Mouse (Mus musculus): Measurements from ENCODE around the gene Rassf5.
"Not testable (repeated sequence)": the region's sequence is repeated elsewhere in the genome, so short reads cannot be mapped to it uniquely, and the experiment has no call there.

The Rassf5 gene

DNA sequence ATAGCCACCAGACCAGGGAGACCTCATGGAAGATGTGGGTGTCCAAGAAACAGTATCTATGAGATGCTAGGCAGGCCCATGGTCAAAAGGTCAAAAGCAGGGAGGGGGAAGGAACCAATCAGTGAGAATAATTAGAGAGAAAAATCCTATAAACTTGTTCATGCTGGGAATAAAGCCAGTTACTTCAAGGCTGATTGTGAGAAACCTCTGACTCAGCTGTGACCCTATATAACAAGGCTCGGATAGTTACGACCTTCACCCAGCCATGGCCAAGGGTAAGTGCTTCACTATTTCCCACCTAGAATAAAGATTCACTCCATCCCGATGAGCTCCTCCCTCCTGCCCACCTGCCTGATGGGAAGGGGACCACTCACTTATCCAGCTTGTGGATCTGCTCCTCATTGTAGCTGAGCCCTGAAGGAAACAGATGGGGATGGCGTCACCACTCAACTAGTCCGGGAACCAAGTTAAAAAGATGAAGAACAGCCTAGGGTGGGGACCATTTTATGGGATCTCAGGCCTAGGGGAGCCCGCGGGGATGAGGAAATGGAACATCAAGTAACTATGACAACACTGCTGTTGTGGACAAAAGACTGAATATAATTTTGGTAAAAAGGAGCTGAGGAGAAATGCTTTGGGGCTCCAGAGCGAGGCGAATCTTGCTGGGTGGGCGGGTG, 14.7 kb upstream of the Rassf5 start:
- no peak for DNase-seq (ENCODE audit: low spot score)

DNA sequence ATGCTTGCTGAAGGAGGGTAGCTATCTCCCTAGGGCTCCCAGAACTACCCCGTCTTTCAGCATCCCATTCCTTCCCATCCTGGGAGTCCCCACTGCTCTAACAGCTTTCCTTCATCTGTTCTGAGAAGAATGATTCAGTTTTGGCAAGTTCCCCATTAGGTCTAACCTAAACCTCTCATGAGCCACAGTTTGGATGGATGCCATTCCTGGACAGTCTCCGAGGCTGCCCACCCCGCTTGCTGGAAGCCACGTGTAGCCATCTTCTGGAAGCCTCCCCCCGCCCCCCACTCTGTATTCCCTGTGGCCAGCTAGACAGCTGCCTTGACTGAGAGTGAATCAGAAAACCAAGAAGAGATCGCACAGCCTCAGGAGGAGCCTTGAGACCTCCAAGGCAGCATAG, 12.2 kb upstream of the Rassf5 start:
- DNase-seq (ENCODE audit: low spot score) = no peak

DNA sequence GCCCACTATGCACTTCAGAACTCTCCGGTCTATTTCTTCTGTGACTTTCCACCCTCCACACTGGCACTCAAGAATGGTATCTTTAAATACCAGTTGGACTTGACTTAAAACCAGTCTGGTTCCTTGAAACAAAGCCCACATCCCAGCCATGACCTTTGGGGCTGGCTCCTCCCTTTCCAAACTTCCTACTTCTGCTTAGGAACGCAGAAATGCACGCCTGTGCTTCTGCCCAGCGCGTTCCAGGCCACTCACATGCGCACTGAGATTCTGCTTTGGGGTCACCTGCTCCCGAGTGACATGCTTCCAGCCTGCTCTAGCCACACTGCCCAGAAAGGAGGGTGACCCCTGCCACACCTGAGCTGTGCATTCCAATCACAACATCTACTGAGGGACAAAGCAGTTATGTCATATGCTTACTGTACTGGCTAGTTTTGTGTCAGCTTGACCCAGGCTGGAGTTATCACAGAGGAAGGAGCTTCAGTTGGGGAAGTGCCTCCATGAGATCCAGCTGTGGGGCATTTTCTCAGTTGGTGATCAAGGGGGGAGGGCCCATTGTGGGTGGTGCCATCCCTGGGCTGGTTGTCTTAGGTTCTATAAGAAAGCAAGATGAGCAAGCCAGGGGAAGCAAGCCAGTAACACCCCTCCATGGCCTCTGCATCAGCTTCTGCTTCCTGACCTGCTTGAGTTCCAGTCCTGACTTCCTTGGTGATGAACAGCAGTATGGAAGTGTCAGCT, 7.6 kb upstream of the Rassf5 start:
- not testable (repeated sequence) for DNase-seq (ENCODE audit: low spot score)

DNA sequence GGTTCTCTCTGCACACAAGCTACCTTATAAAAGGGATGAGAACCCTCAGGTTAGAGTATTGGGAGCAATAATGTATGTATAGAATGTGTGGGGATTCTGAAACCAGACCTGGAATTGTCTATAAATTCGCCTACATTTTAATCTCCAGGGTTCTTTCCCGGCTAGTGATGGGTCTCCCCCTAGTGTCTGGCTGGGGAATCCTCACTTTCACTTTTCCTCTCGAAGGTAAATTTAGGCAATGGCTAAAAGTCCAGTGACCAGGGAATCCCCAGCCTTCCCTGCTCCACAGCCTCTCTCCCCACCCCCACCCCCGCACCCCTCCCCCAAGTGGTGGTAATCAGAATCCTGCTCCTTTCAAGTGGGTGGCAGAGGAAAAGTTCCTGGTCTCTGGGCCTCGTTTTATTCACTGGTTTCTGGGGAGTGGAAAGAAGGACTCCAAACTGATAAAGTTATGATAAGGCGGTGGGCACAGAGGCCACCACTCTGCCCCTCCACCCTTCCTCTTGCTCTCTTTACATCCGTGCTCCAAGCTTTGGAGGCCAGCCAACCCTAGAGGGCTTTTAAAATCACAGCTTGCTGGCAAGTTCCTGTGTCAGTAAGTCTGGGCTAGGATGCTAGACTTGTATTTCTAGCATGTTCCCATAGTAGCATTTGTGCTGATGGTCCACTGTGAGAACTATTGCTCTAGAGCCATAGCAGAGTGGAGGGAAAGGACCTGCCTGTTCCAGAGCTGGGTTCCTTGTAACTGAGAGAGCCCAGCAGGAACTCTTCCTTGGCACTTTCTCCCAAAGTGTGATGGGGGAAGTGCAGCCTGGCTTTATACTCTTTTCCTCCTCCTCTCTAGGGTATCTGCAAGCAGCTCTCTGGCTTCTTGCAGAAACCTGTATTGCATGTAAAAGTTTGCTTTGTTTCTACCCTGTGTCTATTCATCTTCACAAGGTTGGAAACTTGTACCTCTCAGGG, 1.7 kb upstream of the Rassf5 start:
- DNase-seq (ENCODE audit: low spot score) = peak; percentile 46

DNA sequence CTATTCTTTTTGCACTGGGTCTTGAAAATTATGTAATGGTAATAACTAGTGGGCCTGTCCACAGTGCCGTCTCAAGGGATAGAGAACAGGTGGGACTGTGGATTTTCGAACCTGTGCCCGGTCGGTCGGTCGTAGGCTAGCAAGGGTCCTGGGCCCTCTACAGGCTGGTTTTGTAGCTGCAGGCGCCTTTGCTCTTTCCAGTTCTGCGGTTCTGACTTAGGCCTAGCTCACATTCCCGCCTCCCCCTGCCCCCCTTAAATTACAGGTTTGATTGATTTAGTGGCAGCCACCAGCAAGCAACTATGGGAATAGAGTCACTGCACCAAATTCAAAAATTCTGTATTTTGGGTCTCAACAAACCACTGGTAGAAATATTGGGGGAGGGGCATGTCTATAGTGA, 868 bp upstream of the Rassf5 start:
- DNase-seq (ENCODE audit: low spot score) = no peak

DNA sequence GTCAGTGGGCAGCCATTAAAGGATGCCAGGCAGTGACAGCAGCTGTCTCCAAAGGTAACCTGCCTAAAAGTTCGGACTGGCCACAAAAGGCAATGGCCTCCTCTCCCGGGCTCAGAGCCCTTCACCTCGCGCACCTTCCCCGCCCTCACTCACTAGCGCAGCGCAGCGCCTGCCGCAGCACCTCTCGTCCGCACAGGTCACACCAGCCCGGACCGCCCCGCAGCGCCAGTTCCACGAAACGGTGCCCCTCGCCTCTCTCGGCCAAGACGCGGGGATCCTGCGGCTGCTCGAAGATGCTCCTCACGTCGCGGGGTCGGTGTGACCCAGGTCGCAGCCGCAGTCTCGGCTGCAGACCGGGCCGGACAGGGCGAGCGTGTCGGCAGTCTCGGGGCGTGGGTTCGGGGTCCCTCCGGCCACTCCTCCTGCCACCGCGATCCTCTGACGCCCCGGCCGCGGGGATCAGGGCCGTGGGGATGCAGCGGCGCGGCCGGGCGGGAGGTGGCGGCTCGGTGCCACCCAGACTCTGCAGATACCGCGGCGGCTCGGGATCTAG, 446 bp downstream of the Rassf5 start:
- DNase-seq (ENCODE audit: low spot score) = no peak

DNA sequence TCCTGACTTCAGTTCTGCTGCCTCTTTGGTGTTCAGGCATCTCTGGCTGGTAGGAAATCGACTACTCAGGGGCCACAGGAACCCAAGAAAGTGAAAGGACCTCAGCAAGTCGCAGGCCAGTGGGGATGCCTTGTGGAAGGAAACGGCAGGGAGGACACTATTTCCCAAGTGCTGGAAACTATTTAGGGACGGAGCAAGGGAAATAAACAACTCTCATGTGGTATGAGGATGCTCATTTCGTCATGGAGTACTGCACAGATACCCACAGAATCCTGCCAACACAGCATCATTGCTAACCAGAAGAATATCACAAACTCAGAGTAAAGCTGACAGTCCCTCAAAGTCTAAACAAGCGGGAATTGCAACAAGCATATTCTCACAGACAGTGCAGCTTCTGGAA, 2.1 kb downstream of the Rassf5 start:
- DNase-seq (ENCODE audit: low spot score) = no peak

DNA sequence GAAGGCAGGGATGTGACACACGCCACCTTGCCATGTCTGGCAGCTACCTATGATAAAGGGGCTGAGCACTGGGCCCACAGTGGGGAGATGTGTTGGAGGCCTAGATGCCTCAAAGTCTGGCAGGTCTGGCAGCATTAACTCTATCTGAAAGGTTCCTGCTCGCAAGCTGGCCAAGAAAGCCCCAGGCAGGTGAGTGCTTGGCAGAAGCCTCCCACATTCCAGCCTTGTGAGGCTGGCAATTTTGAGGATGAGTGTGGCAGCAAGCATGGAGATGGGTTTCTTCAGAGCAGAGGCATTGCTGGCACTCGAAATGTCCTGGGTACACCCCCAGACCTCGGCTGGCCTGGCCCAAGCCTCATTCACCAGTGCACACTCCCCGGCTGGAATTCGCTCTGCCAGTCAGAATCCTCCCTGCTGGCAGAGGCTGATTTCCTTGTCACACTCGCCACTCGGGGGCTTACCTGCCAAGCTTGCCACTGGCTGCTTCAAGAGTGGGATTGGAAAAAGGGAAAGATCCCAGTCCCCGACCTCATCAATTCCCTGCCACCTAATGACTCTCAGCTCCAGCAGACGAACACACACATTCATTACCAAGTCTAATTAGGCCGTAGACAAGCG, 5.4 kb downstream of the Rassf5 start:
- DNase-seq (ENCODE audit: low spot score) = no peak

DNA sequence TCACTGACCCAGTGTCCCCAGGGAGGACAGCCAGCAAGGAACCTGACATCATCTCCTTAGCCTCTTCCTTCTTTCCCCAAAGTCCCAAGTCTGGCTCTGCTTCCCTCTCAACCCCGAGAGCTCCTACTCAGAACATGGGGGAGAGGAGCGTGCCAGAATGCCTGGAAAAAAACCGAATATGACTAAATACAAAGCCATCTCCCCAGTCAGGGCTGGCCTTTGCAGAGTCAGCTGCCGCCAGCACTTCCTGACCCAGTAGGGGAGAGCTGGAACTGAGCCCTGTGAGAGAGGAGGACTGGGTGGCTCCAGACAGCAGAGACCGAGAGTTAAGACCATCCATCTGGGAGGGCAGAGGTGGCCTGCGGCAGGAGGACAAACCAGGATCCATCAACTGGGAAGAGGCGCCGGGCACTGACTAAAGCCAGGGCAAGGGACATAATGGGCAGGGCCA, 6.1 kb downstream of the Rassf5 start:
- no peak for DNase-seq (ENCODE audit: low spot score)

DNA sequence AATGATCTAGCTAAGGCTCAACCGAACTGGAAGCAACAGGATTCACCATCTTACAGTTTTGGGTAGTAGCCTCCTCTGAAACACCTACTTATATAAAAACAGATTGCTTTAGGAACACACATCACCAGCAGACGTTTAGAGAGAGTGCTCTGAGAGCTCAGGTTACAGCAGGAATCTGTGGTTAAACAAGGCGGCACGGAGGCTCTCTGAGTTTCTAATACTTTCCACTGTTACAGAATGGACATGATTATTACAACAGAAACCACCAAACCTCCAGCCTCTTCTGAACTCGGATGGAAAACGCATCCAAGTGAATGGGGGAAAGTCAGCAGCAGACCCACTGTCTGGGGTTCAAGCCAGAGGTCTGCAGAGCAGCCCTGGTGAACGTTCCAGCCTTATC, 9.0 kb downstream of the Rassf5 start:
- DNase-seq (ENCODE audit: low spot score) = no peak

DNA sequence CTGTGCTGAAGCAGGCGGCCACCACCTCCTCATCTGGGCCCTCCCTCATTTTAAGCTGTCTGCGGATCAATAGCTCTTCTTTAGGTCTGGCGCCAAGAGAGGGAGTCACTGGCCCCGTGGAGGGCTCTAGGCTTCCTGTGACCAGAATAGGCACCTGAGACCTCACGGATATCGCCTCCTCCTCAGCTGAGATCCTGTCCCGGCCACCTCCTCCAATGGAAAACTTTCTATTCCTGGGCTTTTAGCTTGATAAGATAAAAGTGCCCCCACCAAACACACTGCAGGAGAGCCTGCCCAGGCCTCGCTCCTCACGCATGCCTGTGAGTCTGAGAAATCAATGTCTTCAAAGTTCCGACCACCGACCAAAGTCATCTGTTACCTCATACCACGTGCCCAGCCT, 11.5 kb downstream of the Rassf5 start:
- DNase-seq (ENCODE audit: low spot score) = no peak

DNA sequence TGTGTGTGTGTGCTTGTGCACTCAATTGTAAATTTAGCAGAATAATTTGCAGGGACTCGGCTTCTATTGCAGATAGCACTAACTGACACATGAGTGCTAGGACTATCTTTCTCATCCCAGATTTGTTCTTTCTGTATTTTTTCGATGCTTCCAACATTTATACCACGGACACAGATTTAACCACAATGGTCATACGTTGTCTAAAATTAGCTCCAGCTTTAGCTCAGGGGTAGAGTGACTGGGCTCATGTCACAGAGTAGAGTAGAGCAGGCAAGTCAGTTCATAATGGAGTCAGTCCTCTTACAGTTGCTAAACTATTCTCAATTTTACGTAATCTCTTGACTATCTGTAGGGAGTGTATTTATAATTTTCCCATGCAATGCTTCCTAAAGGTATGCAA, 16.4 kb downstream of the Rassf5 start:
- DNase-seq (ENCODE audit: low spot score) = no peak

DNA sequence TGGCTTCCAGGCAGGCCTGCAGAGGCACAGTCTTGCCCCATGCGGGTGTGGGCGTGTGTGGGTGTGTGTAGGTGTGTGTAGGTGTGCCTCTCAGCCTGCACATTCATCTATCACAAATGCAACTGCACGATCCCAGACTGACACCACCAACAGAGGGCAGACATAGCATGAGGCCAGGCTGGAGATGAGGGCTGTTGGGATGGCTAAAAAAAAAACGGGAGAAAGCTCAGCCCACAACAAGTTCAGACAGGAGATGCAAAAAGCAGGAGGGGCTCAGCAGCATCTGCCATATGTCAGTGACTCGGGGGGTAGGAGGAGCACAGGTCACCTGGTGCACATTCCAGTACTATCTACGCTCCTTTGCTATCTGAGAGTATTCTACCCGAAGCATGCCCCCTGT, 16.8 kb downstream of the Rassf5 start:
- DNase-seq (ENCODE audit: low spot score) = no peak

DNA sequence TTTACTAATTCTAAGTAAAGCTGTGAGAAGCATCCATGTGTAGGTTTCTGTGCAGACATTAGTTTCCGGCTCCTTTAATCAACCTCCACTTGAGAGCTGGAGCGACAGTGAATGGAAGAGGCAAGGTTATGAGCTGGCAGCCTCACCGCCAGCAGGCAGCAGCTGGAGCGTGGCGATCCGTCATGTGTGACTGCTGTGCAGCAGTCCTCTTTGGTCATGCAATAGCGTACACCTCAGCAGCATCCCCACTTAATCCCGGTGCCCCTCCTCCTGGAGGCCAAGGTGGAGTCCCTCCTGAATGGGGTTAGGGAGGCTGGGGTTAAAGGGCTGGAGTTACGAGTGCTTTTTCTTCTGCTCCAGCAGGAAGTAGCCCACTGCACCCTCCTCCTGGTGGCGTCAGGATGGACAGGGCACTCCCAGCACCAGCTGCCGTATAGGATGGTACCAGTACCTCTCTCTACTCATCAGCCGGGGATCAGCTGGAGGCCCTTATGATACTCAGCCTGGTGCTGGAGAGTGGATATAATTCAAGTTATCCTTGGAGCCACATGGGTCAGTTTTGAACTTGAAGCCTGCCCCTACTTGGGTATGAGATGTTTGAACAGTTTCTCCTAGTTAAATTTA, 20.1 kb downstream of the Rassf5 start:
- no peak for DNase-seq (ENCODE audit: low spot score)

DNA sequence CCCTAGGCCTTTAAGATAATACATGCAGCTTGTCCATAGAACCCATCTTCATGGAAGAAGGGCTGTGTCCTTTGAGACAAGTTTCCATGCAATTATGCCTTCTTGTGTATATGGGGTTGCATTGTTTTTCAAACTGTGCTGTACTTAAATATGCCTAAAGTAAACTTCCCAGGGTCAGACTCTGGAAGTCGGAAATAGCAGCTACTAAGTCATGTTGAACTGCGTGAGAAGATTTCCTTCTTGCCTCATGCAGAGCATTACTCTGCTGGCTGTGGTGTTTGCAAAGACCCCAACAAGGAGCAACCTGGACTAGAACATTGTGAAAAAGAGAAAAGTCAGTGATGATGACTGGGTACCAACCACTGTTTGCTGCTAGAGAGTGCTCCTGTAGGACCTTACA, 21.7 kb downstream of the Rassf5 start:
- DNase-seq (ENCODE audit: low spot score) = no peak

DNA sequence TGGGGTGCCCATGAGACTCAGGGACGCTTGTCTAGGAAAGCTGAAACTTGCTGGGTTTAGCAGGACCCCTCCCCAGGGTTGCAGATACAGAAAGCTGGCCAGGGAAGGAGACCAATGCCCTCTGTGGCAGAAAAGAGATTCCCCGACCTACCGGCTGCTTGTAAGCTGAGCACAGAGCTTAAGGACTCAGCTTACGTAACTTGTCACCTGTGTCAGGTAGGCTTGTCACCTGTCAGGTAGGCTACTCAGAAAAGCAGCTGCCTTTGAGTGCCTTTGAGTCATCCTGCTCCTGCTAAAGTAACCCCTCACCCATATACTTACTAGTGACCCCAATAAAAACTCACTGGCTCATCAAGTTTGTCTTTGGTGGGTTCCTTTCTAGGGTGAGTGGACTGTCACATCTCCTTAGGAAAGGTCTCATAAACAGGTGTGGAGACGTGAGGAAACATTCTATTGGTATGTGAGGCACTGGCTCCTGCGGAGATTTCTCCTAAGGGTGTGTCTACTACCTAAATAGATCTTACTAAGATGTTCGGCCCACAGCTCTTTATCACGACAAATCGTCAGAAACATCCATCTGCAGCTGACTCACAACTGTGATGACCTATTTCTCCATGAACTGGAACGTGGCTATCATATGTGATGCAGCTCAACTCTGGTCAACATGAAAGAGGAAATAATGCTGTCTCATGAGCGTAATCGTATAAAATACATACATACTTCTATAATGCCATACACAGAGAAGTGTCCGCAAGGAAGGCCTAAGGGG, 23.1 kb downstream of the Rassf5 start:
- DNase-seq (ENCODE audit: low spot score) = no peak

DNA sequence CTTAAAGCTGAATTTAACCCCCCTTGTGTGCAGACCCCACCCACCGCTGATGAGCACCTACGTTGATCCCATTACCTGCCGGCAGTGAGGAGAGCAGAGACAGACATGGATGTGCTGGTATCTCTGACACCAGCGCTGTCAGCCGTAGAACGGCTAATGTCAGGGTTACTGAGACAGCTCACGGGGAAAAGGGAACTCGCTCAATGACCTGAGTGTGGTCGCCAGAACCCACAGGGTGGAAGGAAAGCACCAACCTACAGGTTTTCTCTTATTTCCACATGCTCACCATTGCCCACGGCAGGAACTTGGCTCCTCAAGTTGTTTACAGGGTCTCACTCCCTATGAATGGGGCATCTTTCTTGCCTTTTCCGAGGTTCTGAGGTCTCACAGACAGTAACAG, 26.1 kb downstream of the Rassf5 start:
- DNase-seq (ENCODE audit: low spot score) = no peak

DNA sequence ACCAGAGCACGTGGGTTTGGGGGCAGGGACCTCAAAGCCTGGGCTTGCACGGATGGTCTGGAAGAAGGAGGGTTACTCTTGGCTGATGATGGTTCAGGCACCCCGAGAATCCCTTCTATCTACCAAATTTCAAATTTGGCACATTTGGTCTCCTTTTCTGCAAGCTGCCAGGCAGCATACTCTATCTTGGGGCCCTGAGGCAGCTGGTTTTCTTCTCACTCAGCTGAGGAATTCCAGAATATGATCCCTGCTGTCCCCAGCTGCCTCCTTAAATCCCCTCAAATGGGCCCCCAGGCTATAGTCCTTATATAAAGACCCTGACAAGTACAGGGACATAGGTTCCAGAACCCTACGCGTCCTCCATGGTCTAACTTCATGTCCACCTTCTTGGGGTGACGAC, 31.7 kb downstream of the Rassf5 start:
- DNase-seq (ENCODE audit: low spot score) = no peak

DNA sequence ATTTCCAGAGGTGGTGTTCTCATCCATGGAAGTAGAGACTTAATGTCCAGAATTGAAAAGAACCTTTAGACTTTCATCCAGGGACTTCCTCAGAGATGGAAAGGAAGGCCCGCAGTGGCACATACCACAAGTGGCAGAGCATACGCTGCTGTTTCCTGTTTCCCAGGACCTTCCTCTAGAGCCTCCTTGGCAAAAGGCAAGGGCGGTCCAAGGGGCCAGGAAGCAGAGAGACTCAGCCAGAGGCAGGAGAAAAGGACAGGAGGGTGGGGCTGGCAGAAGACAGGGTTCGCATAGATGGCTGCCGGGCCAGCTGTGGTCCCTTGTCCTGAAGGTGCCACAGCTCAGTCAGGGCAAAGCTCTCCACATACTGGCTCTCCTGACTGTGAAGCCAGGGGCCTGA, 32.1 kb downstream of the Rassf5 start:
- no peak for DNase-seq (ENCODE audit: low spot score)

DNA sequence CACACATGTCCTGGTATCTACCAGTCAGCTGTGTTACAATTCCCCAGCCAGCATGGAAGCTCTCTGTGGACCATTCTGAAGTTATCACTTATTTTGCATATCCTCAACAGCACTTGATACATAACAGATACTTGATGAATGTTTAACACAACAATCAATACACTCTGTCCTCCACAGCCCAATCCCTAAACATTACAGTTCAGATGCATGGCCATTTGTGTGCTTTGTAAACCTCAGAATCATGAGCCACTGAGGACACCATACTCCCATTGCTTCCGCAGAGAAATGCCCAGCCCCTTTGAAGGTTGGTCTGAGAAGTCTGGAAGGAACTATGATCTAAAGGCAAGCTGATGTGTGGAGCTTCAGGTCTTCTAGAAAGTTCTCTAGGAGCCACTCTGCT, 33.4 kb downstream of the Rassf5 start:
- no peak for DNase-seq (ENCODE audit: low spot score)

DNA sequence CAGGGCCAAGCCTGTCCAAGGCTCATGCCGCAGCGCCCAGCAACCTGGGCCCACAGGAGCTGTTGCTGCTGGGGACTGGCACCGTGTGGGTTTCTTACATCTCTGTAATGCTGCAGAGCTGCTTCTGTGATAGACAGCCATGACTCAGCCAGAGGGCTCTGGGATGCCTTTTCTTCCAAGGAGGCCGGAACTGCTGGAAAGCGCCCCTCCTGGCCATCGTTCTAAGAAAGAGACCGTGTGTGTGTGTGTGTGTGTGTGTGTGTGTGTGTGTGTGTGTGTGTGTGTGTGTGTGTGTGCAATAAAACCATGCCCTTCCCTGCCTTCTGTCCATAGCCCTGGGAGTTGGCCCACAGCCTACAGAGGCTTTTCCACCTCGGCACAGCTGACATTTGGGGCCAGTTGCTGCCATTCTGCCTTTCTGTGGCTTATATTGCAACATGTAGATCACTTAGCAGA, 35.1 kb downstream of the Rassf5 start:
- DNase-seq (ENCODE audit: low spot score) = no peak

Data from layer of hippocampus, adult 9-10 months (tissue).